Mouse (Mus musculus) myocyte (in vitro differentiated cells): ENCODE data around the gene Etv6. TPM values are rescaled to one million over a fixed set of nuclear protein-coding genes. Genes with fewer than 3 reads are reported as not detected.

Experiments used
- H3K27me3 ChIP-seq: one replicate; pipeline ENCODE4 v1.6.1; 2011; ENCODE audit not compliant: control insufficient read depth, insufficient read depth, insufficient read length
- H3K36me3 ChIP-seq: one replicate; pipeline ENCODE4 v1.6.1; 2011; ENCODE audit not compliant: control insufficient read depth, insufficient read depth
- H3K4me2 ChIP-seq: one replicate; pipeline ENCODE4 v1.6.1; 2011; ENCODE audit warnings: low read depth, control low read depth
- H3K4me3 ChIP-seq: one replicate; pipeline ENCODE4 v1.5.1; 2011; ENCODE audit warnings: mild to moderate bottlenecking, control low read depth, moderate library complexity
- H3K79me2 ChIP-seq: one replicate; pipeline ENCODE4 v1.6.1; 2011; ENCODE audit not compliant: control insufficient read depth, insufficient read depth
- H3ac ChIP-seq: one replicate; pipeline ENCODE4 v1.6.1; 2011; ENCODE audit not compliant: control insufficient read depth, insufficient read length
- CEBPB ChIP-seq: IDR thresholded peaks from 2 replicates; pipeline ENCODE4 v1.6.1; 2011; ENCODE audit warnings: mild to moderate bottlenecking, moderate library complexity; ENCODE audit not compliant: poor library complexity, insufficient read depth, severe bottlenecking
- E2F4 ChIP-seq: IDR thresholded peaks from one replicate; pipeline ENCODE4 v1.6.1; 2011; ENCODE audit warnings: mild to moderate bottlenecking, control low read depth, moderate library complexity; ENCODE audit not compliant: insufficient read depth
- MAX ChIP-seq: IDR thresholded peaks from one replicate; pipeline ENCODE4 v1.6.1; 2011; ENCODE audit warnings: low read depth, mild to moderate bottlenecking, control low read depth
- MYOD1 ChIP-seq, 3 experiments: IDR thresholded peaks; one replicate each; pipeline ENCODE4 v1.6.1; 2011; ENCODE audit warnings: control low read depth in 2 of 3, low read depth in 2 of 3, mild to moderate bottlenecking in 2 of 3, moderate library complexity in 1 of 3; ENCODE audit not compliant: insufficient read length in 2 of 3, control insufficient read depth in 1 of 3
- MYOG ChIP-seq, 3 experiments: IDR thresholded peaks; one replicate each; pipeline ENCODE4 v1.6.1; 2011; ENCODE audit warnings: control low read depth in 2 of 3, low read depth in 2 of 3, mild to moderate bottlenecking in 2 of 3; ENCODE audit not compliant: insufficient read length in 2 of 3, control insufficient read depth in 1 of 3, insufficient read depth in 1 of 3
- POLR2A ChIP-seq: IDR thresholded peaks from one replicate; pipeline ENCODE4 v1.6.1; 2011; ENCODE audit warnings: low read depth, mild to moderate bottlenecking, control low read depth, moderate library complexity; ENCODE audit not compliant: insufficient read length
- POLR2AphosphoS2 ChIP-seq: IDR thresholded peaks from one replicate; pipeline ENCODE4 v1.6.1; 2011; ENCODE audit warnings: low read depth, control low read depth; ENCODE audit not compliant: insufficient read length
- REST ChIP-seq: IDR thresholded peaks from one replicate; pipeline ENCODE4 v1.6.1; 2011; ENCODE audit warnings: mild to moderate bottlenecking, control low read depth, moderate library complexity; ENCODE audit not compliant: insufficient read depth, insufficient read length
- SRF ChIP-seq: IDR thresholded peaks from one replicate; pipeline ENCODE4 v1.6.1; 2011; ENCODE audit warnings: low read depth; ENCODE audit not compliant: control insufficient read depth, insufficient read length
- TCF12 ChIP-seq: IDR thresholded peaks from one replicate; pipeline ENCODE4 v1.6.1; 2011; ENCODE audit warnings: mild to moderate bottlenecking, control low read depth; ENCODE audit not compliant: poor library complexity, insufficient read depth, severe bottlenecking
- TCF3 ChIP-seq: IDR thresholded peaks from one replicate; pipeline ENCODE4 v1.6.1; 2011; ENCODE audit warnings: low read depth, control low read depth; ENCODE audit not compliant: insufficient read length
- USF1 ChIP-seq: IDR thresholded peaks from one replicate; pipeline ENCODE4 v1.6.1; 2011; ENCODE audit warnings: low read depth, mild to moderate bottlenecking, control low read depth, moderate library complexity
- polyA plus RNA-seq: library from polyadenylated mRNA; unstranded; fragments of >200 nt; fragmentation: generic; extraction: Trizol; gene quantifications from one replicate; pipeline ENCODE4 v1.2.1, GENCODE M21; 2012; ENCODE audit warnings: missing spikeins

The Etv6 gene
- polyA plus RNA-seq, 1 experiment = 6.8 TPM

DNA sequence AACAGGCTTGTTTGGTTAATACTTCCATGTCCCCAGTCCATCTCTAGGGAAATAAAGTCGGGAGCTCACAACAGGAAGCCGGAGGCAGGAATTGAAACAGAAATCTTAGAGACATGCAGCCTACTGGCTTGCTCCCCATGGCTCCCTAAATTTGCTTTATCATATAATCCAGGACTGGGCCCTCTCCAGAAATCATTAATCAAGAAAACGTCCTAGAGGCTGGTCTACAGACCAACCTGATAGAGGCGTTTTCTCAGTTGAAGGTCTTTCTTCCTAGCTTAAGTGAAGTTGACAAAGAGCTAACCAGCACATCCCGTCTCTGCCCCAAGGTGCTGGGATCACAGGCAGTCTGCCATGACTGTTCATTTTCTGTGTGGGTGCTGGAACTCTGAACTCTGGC is 141.7 kb downstream of the Etv6 start:
- Histone ChIP-seq H3K4me3 (no peak overlapping the region), H3K36me3 (peaks cover 4% of the 10 kb centered on the region), H3K27me3 (no peaks in the 10 kb centered on the region), H3K79me2 (no peaks in the 10 kb centered on the region), H3K4me2 (no peak overlapping the region), H3ac (no peak overlapping the region)
- TF ChIP-seq USF1 (no peak), CEBPB (no peak), TCF3 (no peak), MYOG (IDR thresholded peaks at IDR 0.05; ENCODE audit: control insufficient read depth in 1 of 3, insufficient read depth in 1 of 3, insufficient read length in 2 of 3, low read depth in 2 of 3) (no peak)

DNA sequence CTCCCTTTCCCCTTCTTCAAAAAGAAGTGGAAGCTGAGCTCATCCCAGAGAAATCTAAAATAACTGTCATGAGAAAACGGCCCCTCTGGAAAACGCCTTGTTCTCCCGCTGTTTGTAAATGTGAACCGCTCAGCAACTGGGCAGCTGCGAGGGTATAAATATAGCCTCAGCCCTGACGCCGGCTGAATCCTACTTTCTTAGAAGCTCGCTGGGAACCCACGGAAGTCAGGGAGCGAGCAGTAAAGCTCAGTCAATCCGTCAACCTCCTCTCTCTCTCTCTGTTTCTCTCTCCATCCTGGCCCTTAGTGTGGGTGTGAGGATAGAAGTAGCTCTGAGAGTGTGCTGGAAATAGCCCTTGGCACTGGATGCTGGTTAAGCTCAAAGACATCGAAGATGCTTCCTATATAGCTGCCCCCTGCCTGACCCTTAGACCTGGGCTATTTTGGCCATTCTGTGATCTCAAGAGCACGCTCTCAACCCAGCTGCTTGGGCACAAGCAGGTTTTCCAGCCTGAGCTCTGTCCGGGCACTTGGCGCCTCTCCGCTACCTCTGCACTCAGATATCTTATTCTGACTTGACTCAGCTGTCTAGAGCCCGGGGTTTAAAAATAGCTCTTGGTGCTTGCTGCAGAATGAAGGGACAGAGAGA is 146.9 kb downstream of the Etv6 start:
- peak overlapping the region; percentile 63 for H3K4me2 ChIP-seq
- no peaks in the 10 kb centered on the region for H3K79me2 ChIP-seq
- peaks cover 4% of the 10 kb centered on the region for H3K36me3 ChIP-seq
- TF ChIP-seq MYOD1 (IDR thresholded peaks at IDR 0.05; ENCODE audit: control insufficient read depth in 1 of 3, insufficient read length in 2 of 3, low read depth in 2 of 3) (peak in 1 of 3 experiments; percentile 39), MYOG (IDR thresholded peaks at IDR 0.05; ENCODE audit: control insufficient read depth in 1 of 3, insufficient read depth in 1 of 3, insufficient read length in 2 of 3, low read depth in 2 of 3) (peak in 2 of 3 experiments; percentile 12 to 59), TCF3 (no peak)
- H3K4me3 ChIP-seq = no peak overlapping the region
- no peak overlapping the region for H3ac ChIP-seq
- no peaks in the 10 kb centered on the region for H3K27me3 ChIP-seq

DNA sequence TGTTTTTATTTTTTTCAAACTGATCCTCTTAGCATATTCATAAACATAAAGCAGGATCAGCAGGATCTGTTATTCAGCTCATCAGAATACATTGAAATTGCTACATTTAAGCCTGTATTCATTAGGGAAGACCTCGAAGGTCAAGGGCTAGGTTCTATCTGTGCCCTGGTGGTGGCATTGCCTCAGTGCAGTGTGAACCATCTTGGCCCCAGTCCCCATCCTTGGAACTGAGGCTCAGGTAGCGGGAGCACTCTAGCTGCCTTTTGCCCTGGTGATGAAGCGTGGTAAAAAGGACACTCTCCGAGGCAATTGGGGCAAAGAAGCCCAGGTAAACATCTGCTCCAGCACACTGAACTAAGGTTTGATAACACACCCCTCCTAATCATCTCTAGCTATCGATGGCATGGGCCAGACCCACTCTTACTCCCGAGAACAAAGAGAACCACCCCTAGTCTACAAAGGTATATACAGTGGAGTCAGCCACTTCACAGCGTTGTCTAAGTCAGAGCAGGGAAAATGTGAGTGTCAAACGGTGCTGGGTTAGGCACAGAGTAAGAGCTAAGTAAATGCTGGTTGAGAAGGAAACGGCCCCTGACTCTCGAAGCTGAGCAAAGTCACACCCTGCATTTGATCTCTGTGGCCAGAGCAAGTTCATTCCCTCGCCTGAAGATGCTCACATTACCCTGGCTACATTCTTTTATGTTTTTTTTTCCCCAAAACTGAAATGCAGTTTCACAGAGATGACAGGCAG is 148.3 kb downstream of the Etv6 start:
- H3K4me3 ChIP-seq = no peak overlapping the region
- no peak overlapping the region for H3ac ChIP-seq
- H3K4me2 ChIP-seq = no peak overlapping the region
- no peaks in the 10 kb centered on the region for H3K27me3 ChIP-seq
- TF ChIP-seq SRF (no peak), MYOD1 (IDR thresholded peaks at IDR 0.05; ENCODE audit: control insufficient read depth in 1 of 3, insufficient read length in 2 of 3, low read depth in 2 of 3) (no peak), CEBPB (no peak)
- H3K79me2 ChIP-seq = no peaks in the 10 kb centered on the region
- peaks cover 4% of the 10 kb centered on the region for H3K36me3 ChIP-seq

DNA sequence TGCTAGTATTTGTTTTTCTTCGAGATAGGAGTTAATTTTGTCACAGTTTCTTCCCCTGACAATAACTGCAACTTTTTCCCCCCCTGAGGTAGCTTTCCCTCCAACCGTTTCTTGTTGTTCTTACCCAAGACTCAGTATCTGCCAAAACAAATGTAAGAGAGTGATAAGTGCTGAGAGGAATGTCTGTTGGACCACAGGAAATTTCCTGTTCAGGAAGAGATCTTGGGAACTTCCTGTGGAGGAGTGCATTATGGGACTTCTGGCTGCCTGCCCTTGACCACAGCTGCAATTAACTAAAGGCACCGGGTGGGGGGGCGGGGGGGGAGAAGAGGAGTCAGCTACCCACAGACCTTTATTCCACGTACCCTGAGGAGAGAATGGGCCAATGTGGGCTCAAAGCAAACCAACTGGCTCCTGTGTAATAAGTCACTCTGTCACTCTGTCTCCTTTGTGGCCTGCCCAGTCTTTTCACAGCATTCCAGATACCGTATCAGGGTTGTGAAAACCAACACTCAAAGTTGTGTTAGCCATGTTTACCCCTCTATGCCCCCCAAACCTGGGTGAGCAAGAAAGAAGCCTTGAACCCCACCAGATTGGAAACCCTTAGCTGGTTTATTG is 150.9 kb downstream of the Etv6 start:
- no peaks in the 10 kb centered on the region for H3K27me3 ChIP-seq
- no peaks in the 10 kb centered on the region for H3K79me2 ChIP-seq
- H3ac ChIP-seq = no peak overlapping the region
- TF ChIP-seq MYOG (IDR thresholded peaks at IDR 0.05; ENCODE audit: control insufficient read depth in 1 of 3, insufficient read depth in 1 of 3, insufficient read length in 2 of 3, low read depth in 2 of 3) = no peak
- TF ChIP-seq CEBPB = peak; percentile 46; the same call in 1 of the 2 replicates
- no peak overlapping the region for H3K4me3 ChIP-seq
- peak overlapping the region; percentile 63 for H3K4me2 ChIP-seq
- H3K36me3 ChIP-seq = no peaks in the 10 kb centered on the region

DNA sequence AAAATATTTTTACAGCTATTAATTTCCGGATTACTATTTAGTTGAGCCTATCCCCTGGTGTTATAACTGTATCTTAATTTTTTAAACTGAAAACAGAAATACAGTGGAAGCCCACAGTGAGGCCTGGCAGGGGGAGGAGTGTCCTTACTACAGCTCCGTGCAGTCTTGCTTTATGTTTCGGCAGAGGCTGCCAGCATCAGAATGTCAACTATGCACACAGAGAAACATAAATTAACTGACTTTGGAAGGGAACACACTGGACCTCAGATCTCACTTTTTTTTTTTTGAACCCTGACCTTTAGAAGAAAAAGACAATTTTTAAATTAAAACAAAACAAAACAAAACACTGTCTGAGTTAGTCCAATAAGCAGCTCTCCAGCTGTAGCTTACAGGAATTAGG is 153.2 kb downstream of the Etv6 start:
- no peak overlapping the region for H3K4me3 ChIP-seq
- no peaks in the 10 kb centered on the region for H3K27me3 ChIP-seq
- H3ac ChIP-seq = no peak overlapping the region
- TF ChIP-seq USF1 = no peak
- TF ChIP-seq MAX = no peak
- TF ChIP-seq SRF = no peak
- TF ChIP-seq POLR2A = no peak
- no peak for TF ChIP-seq E2F4
- no peaks in the 10 kb centered on the region for H3K79me2 ChIP-seq
- H3K4me2 ChIP-seq = no peak overlapping the region
- no peaks in the 10 kb centered on the region for H3K36me3 ChIP-seq

DNA sequence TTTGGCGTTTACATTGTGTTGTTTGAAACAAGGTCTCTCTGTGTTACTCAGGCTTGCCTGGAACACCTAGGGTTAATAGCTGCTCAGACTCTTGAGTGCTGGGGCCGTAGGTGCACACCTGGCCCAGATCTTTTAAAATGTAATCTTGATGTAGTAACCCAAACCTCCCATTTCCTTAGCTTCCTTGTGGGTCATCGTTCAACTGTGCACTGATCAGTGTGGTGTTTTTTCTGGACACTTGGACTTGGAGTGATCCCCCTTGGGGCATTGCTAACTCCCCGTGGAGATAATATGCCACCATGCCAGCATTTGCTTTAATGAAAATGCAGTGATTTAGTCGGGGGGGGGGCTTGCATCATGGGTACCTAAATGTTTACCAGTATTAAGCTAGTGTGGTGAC is 153.7 kb downstream of the Etv6 start:
- Histone ChIP-seq H3K4me3 (no peak overlapping the region), H3K36me3 (no peaks in the 10 kb centered on the region), H3K4me2 (no peak overlapping the region), H3K27me3 (no peaks in the 10 kb centered on the region), H3K79me2 (no peaks in the 10 kb centered on the region), H3ac (no peak overlapping the region)
- no peak for TF ChIP-seq REST
- no peak for TF ChIP-seq POLR2A
- TF ChIP-seq TCF12 = no peak
- no peak for TF ChIP-seq CEBPB
- no peak for TF ChIP-seq USF1
- TF ChIP-seq MAX = no peak
- no peak for TF ChIP-seq TCF3
- no peak for TF ChIP-seq E2F4
- no peak for TF ChIP-seq MYOG (IDR thresholded peaks at IDR 0.05; ENCODE audit: control insufficient read depth in 1 of 3, insufficient read depth in 1 of 3, insufficient read length in 2 of 3, low read depth in 2 of 3)
- no peak for TF ChIP-seq SRF
- no peak for TF ChIP-seq MYOD1 (IDR thresholded peaks at IDR 0.05; ENCODE audit: control insufficient read depth in 1 of 3, insufficient read length in 2 of 3, low read depth in 2 of 3)
- TF ChIP-seq POLR2AphosphoS2 = no peak
